Comparison of ENCODE assay signal across 27 mouse cellular contexts in the genomic region with DNA sequence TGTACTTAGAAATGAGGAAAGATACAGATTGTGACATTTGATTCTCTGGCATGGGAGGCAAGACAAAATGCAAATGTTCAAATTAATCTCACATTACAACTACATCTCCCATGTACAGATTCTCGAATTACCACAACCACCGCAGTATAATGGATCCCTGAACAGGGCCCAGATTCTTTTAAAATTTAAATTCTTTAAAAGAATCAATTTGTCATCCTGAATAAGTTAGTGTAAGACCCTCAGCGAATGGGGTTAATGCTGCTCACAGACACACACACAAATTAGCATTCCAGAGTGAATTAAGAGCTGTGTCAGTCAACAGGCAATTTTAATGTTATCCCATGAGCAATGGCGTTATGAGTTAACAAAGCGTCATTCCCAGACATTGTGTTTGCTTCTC. TPM values are rescaled to one million over a fixed set of nuclear protein-coding genes. Genes with fewer than 3 reads are reported as not detected.
"Had no signal": no experiment of that assay in that cellular context is flagged by ENCODE, and none has a peak within 500 bp of the region (broad histone marks: within the 10 kb centered on the region; RNA-seq: fewer than 3 reads in every experiment).

No protein-coding gene starts in this region.

- H3K27me3 ChIP-seq: heart, embryonic 12.5 days; intestine, embryonic 15.5 days; limb, embryonic 12.5 days; liver, embryonic 13.5 days; liver, embryonic 15.5 days had no signal

- H3K4me2 ChIP-seq: heart, embryonic 12.5 days; hindbrain, embryonic 14.5 days; intestine, embryonic 15.5 days; limb, embryonic 12.5 days; liver, embryonic 11.5 days; liver, embryonic 13.5 days; liver, embryonic 15.5 days had no signal

- ATAC-seq: hindbrain, embryonic 16.5 days; inflammation-experienced regulatory T-cells, adult 6 months; intestine, embryonic 15.5 days; intestine, postnatal 0 days; liver, postnatal 0 days had no signal

- H3K36me3 ChIP-seq: heart, embryonic 10.5 days; heart, embryonic 12.5 days; hindbrain, embryonic 10.5 days; intestine, embryonic 15.5 days; limb, embryonic 10.5 days; limb, embryonic 12.5 days; liver, embryonic 13.5 days; liver, embryonic 15.5 days had no signal

- H3K27ac ChIP-seq: heart, embryonic 10.5 days; hindbrain, embryonic 10.5 days; hindbrain, embryonic 14.5 days; intestine, embryonic 15.5 days; layer of hippocampus, adult 2 months; left cerebral cortex, adult 2 months; limb, embryonic 10.5 days; limb, embryonic 12.5 days; liver, embryonic 13.5 days; liver, embryonic 15.5 days had no signal

- H3K9me3 ChIP-seq: heart, embryonic 10.5 days; heart, embryonic 12.5 days; hindbrain, embryonic 10.5 days; intestine, embryonic 15.5 days; limb, embryonic 10.5 days; limb, embryonic 12.5 days; liver, embryonic 13.5 days; liver, embryonic 15.5 days had no signal

- H3K4me1 ChIP-seq: heart, embryonic 10.5 days; heart, embryonic 12.5 days; hindbrain, embryonic 10.5 days; intestine, embryonic 15.5 days; limb, embryonic 10.5 days; limb, embryonic 12.5 days; liver, embryonic 13.5 days; liver, embryonic 15.5 days had no signal

- H3K9ac ChIP-seq: heart, embryonic 12.5 days; hindbrain, embryonic 14.5 days; intestine, embryonic 15.5 days; limb, embryonic 12.5 days; liver, embryonic 13.5 days; liver, embryonic 15.5 days; liver, postnatal 0 days had no signal

- H3K4me3 ChIP-seq: heart, embryonic 10.5 days; heart, embryonic 12.5 days; hindbrain, embryonic 10.5 days; intestine, embryonic 15.5 days; layer of hippocampus, adult 2 months; left cerebral cortex, adult 2 months; limb, embryonic 10.5 days; limb, embryonic 12.5 days; liver, embryonic 13.5 days; liver, embryonic 15.5 days had no signal

- DNase-seq: gastrocnemius, postnatal 10 days; gastrocnemius, postnatal 25 days; heart, adult 18-20 months; heart, postnatal 10 days; heart, postnatal 4 days; kidney, adult 18-20 months; kidney, adult 8-10 months; kidney, postnatal 10 days; kidney, postnatal 25 days; kidney, postnatal 4 days; liver; liver, embryonic 13.5 days; liver, postnatal 0 days had no signal

RNA-seq across cellular contexts. Expression of gene Rgs7, which starts 44.3 kb away (rescaled TPM):
- polyA plus RNA-seq: inflammation-experienced regulatory T-cells, adult 6 months; limb, embryonic 10.5 days; liver, embryonic 15.5 days; liver, postnatal 0 days had no signal
